Mouse (Mus musculus) cerebellum, adult 8-10 months (tissue): ENCODE measurements around the gene Tfec.

Experiments
- DNase-seq: peaks from one replicate; pipeline ENCODE4 v3.0.0; 2022

The Tfec gene

GRCm38 (mm10) chr6:16898251-16898862 is at the start of gene Tfec:
Gene Tfec, minus strand, starts transcription at chr6:16898441.
- DNase-seq, result no peak

- DNase-seq, result no peak
These were observed 49.6 kb upstream of the Tfec start for GRCm38 (mm10) chr6:16947837-16948236.

- DNase-seq, result no peak
These were observed 45.3 kb upstream of the Tfec start for GRCm38 (mm10) chr6:16943513-16943912.

GRCm38 (mm10) chr6:16942433-16942832 is 44.2 kb upstream of the Tfec start:
- DNase-seq, result no peak

- DNase-seq, result no peak
These were observed 32.8 kb upstream of the Tfec start for GRCm38 (mm10) chr6:16931059-16931458.

GRCm38 (mm10) chr6:16920111-16920656 is 21.9 kb upstream of the Tfec start:
- DNase-seq, result no peak

- DNase-seq, result no peak
These were observed 6.4 kb downstream of the Tfec start for GRCm38 (mm10) chr6:16891819-16892218.

- DNase-seq, result no peak
These were observed 14.5 kb downstream of the Tfec start for GRCm38 (mm10) chr6:16883537-16884307.

- DNase-seq, result no peak
These were observed 24.2 kb downstream of the Tfec start for GRCm38 (mm10) chr6:16874021-16874542.

- no peak for DNase-seq
These were observed 28.2 kb downstream of the Tfec start for GRCm38 (mm10) chr6:16870067-16870466.

GRCm38 (mm10) chr6:16868314-16868713 is 29.9 kb downstream of the Tfec start:
- no peak for DNase-seq

- DNase-seq, result no peak
These were observed 35.3 kb downstream of the Tfec start for GRCm38 (mm10) chr6:16862753-16863508.

- no peak for DNase-seq
These were observed 36.2 kb downstream of the Tfec start for GRCm38 (mm10) chr6:16862050-16862449.

- no peak for DNase-seq
These were observed 42.2 kb downstream of the Tfec start for GRCm38 (mm10) chr6:16855879-16856545.

GRCm38 (mm10) chr6:16854977-16855376 is 43.3 kb downstream of the Tfec start:
- no peak for DNase-seq

GRCm38 (mm10) chr6:16846521-16846920 is 51.7 kb downstream of the Tfec start:
- DNase-seq, result no peak

GRCm38 (mm10) chr6:16835631-16836030 is 62.6 kb downstream of the Tfec start:
- no peak for DNase-seq

- DNase-seq, result no peak
These were observed 69.9 kb downstream of the Tfec start for GRCm38 (mm10) chr6:16828304-16828703.

GRCm38 (mm10) chr6:16821985-16822384 is 76.3 kb downstream of the Tfec start:
- DNase-seq, result no peak

- no peak for DNase-seq
These were observed 91.9 kb downstream of the Tfec start for GRCm38 (mm10) chr6:16806302-16806701.

GRCm38 (mm10) chr6:16797669-16798068 is 100.6 kb downstream of the Tfec start:
- DNase-seq, result no peak

GRCm38 (mm10) chr6:16796914-16797313 is 101.3 kb downstream of the Tfec start:
- DNase-seq, result no peak

GRCm38 (mm10) chr6:16794036-16794435 is 104.2 kb downstream of the Tfec start:
- no peak for DNase-seq
